Mouse (Mus musculus): ENCODE data around the gene Itpk1. TPM values are rescaled to one million over a fixed set of nuclear protein-coding genes. Genes with fewer than 3 reads are reported as not detected.

The Itpk1 gene
- polyA plus RNA-seq, 1 experiment from 2014 or later, result 28.0 TPM

GRCm38 (mm10) chr12:102593699-102594098, 111.0 kb downstream of the Itpk1 start:
- Histone ChIP-seq H3K27me3 (replicated peaks) (no peaks in the 10 kb centered on the region), H3K9ac (no peak overlapping the region), H3K4me3 (no peak overlapping the region), H3K4me2 (replicated peaks) (no peak overlapping the region), H3K4me1 (peaks cover 19% of the 10 kb centered on the region; the same call in 1 of the 2 replicates), H3K36me3 (peaks cover 3% of the 10 kb centered on the region; the same call in 1 of the 2 replicates), H3K9me3 (peaks cover 4% of the 10 kb centered on the region; the same call in 1 of the 2 replicates), H3K27ac (no peak overlapping the region)
- no peak for ATAC-seq (ENCODE audit: low FRiP score, low read depth)
- WGBS, result 72% methylated on average over 9 of the region's 9 CpGs

GRCm38 (mm10) chr12:102590711-102591360, 113.9 kb downstream of the Itpk1 start:
- ATAC-seq (ENCODE audit: low FRiP score, low read depth), result no peak
- no peaks in the 10 kb centered on the region for H3K9me3 ChIP-seq
- no peaks in the 10 kb centered on the region for H3K27me3 ChIP-seq (replicated peaks)
- no peak overlapping the region for H3K4me3 ChIP-seq
- no peak overlapping the region for H3K4me2 ChIP-seq (replicated peaks)
- no peak overlapping the region for H3K27ac ChIP-seq
- H3K4me1 ChIP-seq, result 0 out of 2 replicates have a peak, but pooled peaks cover 13% of the 10 kb centered on the region
- H3K36me3 ChIP-seq, result peaks cover 5% of the 10 kb centered on the region; the same call in 1 of the 2 replicates
- no peak overlapping the region for H3K9ac ChIP-seq
- 94% methylated on average over 17 of the region's 17 CpGs for WGBS

GRCm38 (mm10) chr12:102587106-102587505, 117.6 kb downstream of the Itpk1 start:
- Histone ChIP-seq H3K4me1 (no peaks in the 10 kb centered on the region), H3K4me3 (no peak overlapping the region), H3K27me3 (replicated peaks) (no peaks in the 10 kb centered on the region), H3K9me3 (no peaks in the 10 kb centered on the region), H3K27ac (no peak overlapping the region), H3K36me3 (peaks cover 11% of the 10 kb centered on the region), H3K4me2 (replicated peaks) (no peak overlapping the region), H3K9ac (no peak overlapping the region)
- ATAC-seq (ENCODE audit: low FRiP score, low read depth), result no peak
- 94% methylated on average over 8 of the region's 8 CpGs for WGBS

- no peak overlapping the region for H3K9ac ChIP-seq
- peaks cover 11% of the 10 kb centered on the region for H3K36me3 ChIP-seq
- H3K4me1 ChIP-seq, result no peaks in the 10 kb centered on the region
- no peak overlapping the region for H3K4me3 ChIP-seq
- 87% methylated on average over 9 of the region's 9 CpGs for whole genome bisulfite sequencing
- no peaks in the 10 kb centered on the region for H3K27me3 ChIP-seq (replicated peaks)
- H3K4me2 ChIP-seq (replicated peaks), result no peak overlapping the region
- ATAC-seq (ENCODE audit: low FRiP score, low read depth), result no peak
- no peak overlapping the region for H3K27ac ChIP-seq
- H3K9me3 ChIP-seq, result no peaks in the 10 kb centered on the region
Observed at GRCm38 (mm10) chr12:102586286-102586881, 118.3 kb downstream of the Itpk1 start.

GRCm38 (mm10) chr12:102585390-102585789, 119.3 kb downstream of the Itpk1 start:
- Histone ChIP-seq H3K9ac (no peak overlapping the region), H3K36me3 (peaks cover 11% of the 10 kb centered on the region), H3K4me3 (no peak overlapping the region), H3K27ac (no peak overlapping the region), H3K27me3 (replicated peaks) (no peaks in the 10 kb centered on the region), H3K4me2 (replicated peaks) (no peak overlapping the region), H3K4me1 (no peaks in the 10 kb centered on the region), H3K9me3 (no peaks in the 10 kb centered on the region)
- WGBS, result 89% methylated on average over 3 of the region's 3 CpGs
- ATAC-seq (ENCODE audit: low FRiP score, low read depth), result no peak

- Histone ChIP-seq H3K9me3 (no peaks in the 10 kb centered on the region), H3K9ac (no peak overlapping the region), H3K27me3 (replicated peaks) (no peaks in the 10 kb centered on the region), H3K27ac (no peak overlapping the region), H3K4me2 (replicated peaks) (no peak overlapping the region), H3K4me3 (no peak overlapping the region), H3K36me3 (peaks cover 14% of the 10 kb centered on the region), H3K4me1 (no peaks in the 10 kb centered on the region)
- 79% methylated on average over 11 of the region's 11 CpGs for WGBS
- no peak for ATAC-seq (ENCODE audit: low FRiP score, low read depth)
Observed at GRCm38 (mm10) chr12:102582441-102582840, 122.3 kb downstream of the Itpk1 start.

GRCm38 (mm10) chr12:102581579-102582196, 123.0 kb downstream of the Itpk1 start:
- H3K9ac ChIP-seq, result no peak overlapping the region
- H3K27ac ChIP-seq, result no peak overlapping the region
- H3K4me3 ChIP-seq, result no peak overlapping the region
- WGBS, result 73% methylated on average over 5 of the region's 5 CpGs
- no peaks in the 10 kb centered on the region for H3K9me3 ChIP-seq
- H3K36me3 ChIP-seq, result peaks cover 10% of the 10 kb centered on the region
- no peak overlapping the region for H3K4me2 ChIP-seq (replicated peaks)
- no peaks in the 10 kb centered on the region for H3K27me3 ChIP-seq (replicated peaks)
- no peak for ATAC-seq (ENCODE audit: low FRiP score, low read depth)
- no peaks in the 10 kb centered on the region for H3K4me1 ChIP-seq

GRCm38 (mm10) chr12:102579041-102579440, 125.7 kb downstream of the Itpk1 start:
- no peaks in the 10 kb centered on the region for H3K4me1 ChIP-seq
- peak; percentile 70; the same call in 1 of the 2 replicates for ATAC-seq (ENCODE audit: low FRiP score, low read depth)
- H3K27ac ChIP-seq, result no peak overlapping the region
- H3K9me3 ChIP-seq, result no peaks in the 10 kb centered on the region
- H3K4me2 ChIP-seq (replicated peaks), result no peak overlapping the region
- no peaks in the 10 kb centered on the region for H3K27me3 ChIP-seq (replicated peaks)
- peaks cover 10% of the 10 kb centered on the region for H3K36me3 ChIP-seq
- no peak overlapping the region for H3K9ac ChIP-seq
- 76% methylated on average over 6 of the region's 6 CpGs for WGBS
- H3K4me3 ChIP-seq, result no peak overlapping the region

GRCm38 (mm10) chr12:102576659-102577398, 127.9 kb downstream of the Itpk1 start:
- peaks cover 13% of the 10 kb centered on the region for H3K36me3 ChIP-seq
- H3K4me2 ChIP-seq (replicated peaks), result no peak overlapping the region
- WGBS, result 83% methylated on average over 10 of the region's 10 CpGs
- H3K9ac ChIP-seq, result no peak overlapping the region
- no peaks in the 10 kb centered on the region for H3K27me3 ChIP-seq (replicated peaks)
- no peak overlapping the region for H3K4me3 ChIP-seq
- no peaks in the 10 kb centered on the region for H3K4me1 ChIP-seq
- H3K27ac ChIP-seq, result no peak overlapping the region
- no peaks in the 10 kb centered on the region for H3K9me3 ChIP-seq
- no peak for ATAC-seq (ENCODE audit: low FRiP score, low read depth)

- WGBS, result 83% methylated on average over 5 of the region's 5 CpGs
- Histone ChIP-seq H3K4me3 (no peak overlapping the region), H3K36me3 (peaks cover 13% of the 10 kb centered on the region), H3K27me3 (replicated peaks) (no peaks in the 10 kb centered on the region), H3K27ac (no peak overlapping the region), H3K9ac (no peak overlapping the region), H3K4me2 (replicated peaks) (no peak overlapping the region), H3K9me3 (no peaks in the 10 kb centered on the region), H3K4me1 (no peaks in the 10 kb centered on the region)
- no peak for ATAC-seq (ENCODE audit: low FRiP score, low read depth)
Observed at GRCm38 (mm10) chr12:102575541-102576329, 129.0 kb downstream of the Itpk1 start.

GRCm38 (mm10) chr12:102573036-102573435, 131.7 kb downstream of the Itpk1 start:
- Histone ChIP-seq H3K9ac (no peak overlapping the region), H3K27me3 (replicated peaks) (no peaks in the 10 kb centered on the region), H3K4me2 (replicated peaks) (no peak overlapping the region), H3K36me3 (peaks cover 15% of the 10 kb centered on the region), H3K27ac (no peak overlapping the region), H3K4me1 (no peaks in the 10 kb centered on the region), H3K4me3 (no peak overlapping the region), H3K9me3 (no peaks in the 10 kb centered on the region)
- 88% methylated on average over 7 of the region's 7 CpGs for WGBS
- ATAC-seq (ENCODE audit: low FRiP score, low read depth), result no peak

All from neural tube, embryonic 12.5 days (tissue).